Mouse (Mus musculus) bone marrow, adult 2 months (tissue): ENCODE measurements around the gene Lmtk2.

Source experiments
- CTCF ChIP-seq: fragments of 200-500 bp; IDR thresholded peaks from 2 replicates; pipeline ENCODE4 v1.5.1; 2011; ENCODE audit warnings: low read length, control low read depth; ENCODE audit not compliant: control insufficient read depth, insufficient read depth
- POLR2A ChIP-seq: fragments of 200-500 bp; IDR thresholded peaks from 2 replicates; pipeline ENCODE4 v1.6.1; 2011; ENCODE audit warnings: low read depth, mild to moderate bottlenecking, control low read depth, low read length, borderline replicate concordance; ENCODE audit not compliant: control insufficient read depth

- no peak for TF ChIP-seq CTCF
- no peak for TF ChIP-seq POLR2A
These were observed 122.7 kb downstream of the Lmtk2 start for GRCm38 (mm10) chr5:144222811-144223502.
